Mouse (Mus musculus) adrenal gland, postnatal 10 days (tissue): Measurements from ENCODE around the gene Usp2. TPM values are rescaled to one million over a fixed set of nuclear protein-coding genes. Genes with fewer than 3 reads are reported as not detected.
"Not testable (repeated sequence)": the region's sequence is repeated elsewhere in the genome, so short reads cannot be mapped to it uniquely, and the experiment has no call there.

Experiments used
- DNase-seq: peaks from one replicate; pipeline ENCODE4 v3.0.0; 2021; ENCODE audit warnings: mixed read lengths
- total RNA-seq, 2 experiments: library from RNA; stranded (reverse); gene quantifications; 2 replicates each; pipeline ENCODE4 v1.2.3; 2021

The Usp2 gene
- total RNA-seq, 2 experiments from 2014 or later, result 36.4 to 52.2 TPM

DNA sequence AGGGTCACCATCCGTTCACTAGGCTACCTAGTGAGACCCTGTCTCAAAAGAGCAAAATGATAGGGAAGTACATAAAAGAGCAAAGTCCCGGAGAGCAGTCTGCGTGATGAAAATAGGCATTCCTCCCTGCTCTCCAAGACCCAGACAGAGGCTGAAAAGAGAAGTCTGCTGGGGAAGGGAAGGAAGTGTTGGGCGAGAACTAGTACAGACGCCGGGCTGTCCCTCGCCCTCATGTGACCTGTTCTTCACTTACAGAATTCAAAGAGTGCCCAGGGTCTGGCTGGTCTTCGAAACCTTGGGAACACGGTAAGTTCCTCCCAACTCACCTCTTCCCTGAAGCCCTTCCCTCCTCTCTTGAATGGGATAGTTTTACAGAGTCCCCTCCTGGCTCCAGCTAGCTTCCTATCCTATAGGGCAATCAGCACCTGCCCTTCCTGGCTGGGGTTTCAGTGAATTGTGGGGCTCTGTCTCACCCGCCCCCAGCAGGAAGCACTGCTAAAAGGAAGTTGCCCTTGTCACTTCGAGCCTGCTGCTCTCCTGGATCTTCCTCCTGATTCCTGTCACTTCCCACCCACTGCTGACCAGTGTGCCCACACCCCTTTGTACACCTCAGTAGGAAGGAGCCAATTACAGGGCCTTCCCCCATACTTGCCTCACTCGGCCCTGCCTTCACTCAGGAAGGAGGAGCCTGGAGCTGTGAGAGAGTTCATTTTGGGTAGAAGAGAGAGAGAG is 22.2 kb downstream of the Usp2 start:
- DNase-seq, result no peak

DNA sequence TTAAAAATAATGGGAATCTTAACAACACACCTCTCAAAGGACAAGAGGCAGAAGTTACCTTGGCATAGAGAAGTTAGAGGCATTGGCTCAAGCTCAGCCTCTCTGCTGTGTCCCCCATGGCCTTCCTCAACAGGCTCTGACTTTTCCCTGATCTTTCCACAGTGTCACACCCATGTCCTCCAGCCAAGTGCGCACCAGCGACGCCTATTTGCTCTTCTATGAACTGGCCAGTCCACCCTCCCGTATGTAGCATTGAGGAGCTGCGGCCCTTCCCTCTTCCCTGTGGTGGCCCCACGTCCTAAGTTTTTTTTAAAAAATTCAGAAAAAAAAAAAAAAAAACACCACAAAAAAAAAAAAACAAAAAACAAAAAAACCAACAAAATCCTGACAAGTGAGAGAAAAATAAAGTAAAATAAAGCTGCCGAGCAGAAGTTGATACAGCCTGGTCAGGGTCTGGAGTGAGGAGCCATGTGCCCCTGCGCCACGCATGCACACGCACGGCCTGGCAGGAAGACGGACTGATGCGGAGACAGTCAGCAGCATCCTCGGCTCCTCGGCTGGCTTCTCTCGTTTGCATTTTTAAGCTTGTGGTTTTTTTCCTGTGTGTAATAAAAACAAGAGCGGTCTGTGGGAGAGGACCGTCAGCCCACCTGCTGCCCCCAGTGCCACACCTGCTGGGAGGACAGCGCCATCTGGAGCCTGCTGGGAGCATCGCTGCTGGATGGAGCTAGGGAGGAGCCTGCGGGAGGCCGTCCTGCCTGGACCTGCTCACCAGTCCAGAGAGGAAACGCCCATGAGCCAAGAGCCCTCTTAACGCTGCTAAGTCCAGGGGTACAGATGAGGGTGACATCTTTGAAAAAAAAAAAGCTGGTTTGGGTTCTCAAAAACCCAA is 27.0 kb downstream of the Usp2 start:
- peak; percentile 85 for DNase-seq

DNA sequence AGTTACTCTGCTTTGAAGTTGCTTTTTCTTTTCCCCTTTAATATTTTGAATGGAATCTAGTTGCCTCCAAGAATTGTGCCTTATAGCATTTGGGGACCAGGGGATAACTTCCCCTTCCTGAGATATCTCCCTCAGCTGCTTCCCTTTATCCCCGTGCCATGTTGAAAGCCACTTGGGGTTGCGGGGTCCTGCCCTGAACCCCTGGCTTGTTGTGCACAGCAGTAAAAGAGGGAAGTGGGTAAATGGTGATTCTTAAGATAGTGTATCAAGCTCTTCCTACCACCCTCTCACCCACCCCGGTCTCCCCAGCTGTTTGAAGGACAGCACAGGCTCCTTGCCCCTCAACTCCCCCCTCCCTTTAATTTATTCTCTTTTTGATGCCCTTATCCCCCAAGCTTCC is 27.9 kb downstream of the Usp2 start:
- no peak for DNase-seq

DNA sequence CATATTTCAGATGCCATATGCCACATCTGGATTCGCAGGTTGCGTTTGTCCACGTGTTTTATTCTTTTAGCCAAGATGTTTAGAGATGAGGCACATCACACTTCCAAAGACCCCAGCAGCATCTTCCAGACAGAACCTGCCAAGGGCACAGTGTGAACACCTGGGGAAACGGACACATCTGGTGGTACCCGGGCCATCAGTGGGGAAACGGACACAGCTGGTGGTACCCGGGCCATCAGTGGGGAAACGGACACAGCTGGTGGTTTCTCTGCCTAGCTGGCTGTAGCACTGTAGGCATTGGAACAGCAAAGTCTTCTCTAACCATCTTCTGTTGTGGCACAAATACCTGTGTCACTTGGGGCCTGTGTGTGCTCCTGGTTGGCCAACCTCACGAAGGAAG is 29.0 kb downstream of the Usp2 start:
- DNase-seq, result no peak

DNA sequence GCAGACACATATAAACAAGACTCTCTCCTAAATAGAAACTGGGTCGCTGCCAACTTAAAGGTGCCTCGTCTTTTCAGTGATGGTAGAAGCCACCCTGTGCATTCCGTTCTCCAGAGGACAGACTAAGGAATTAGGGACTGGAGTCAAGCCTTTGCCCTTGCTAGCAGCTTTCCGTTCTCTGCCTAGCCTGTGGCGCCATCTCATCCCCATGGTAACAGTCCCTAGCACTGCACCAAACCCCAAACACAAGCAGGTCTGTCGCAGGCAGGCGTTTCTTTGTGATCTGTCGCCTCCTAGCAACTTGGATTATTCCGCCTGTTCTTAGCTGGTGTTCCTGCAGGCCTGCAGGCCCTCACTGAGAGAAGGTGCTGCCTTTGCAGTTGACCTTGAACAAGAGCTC is 29.7 kb downstream of the Usp2 start:
- peak; percentile 46 for DNase-seq

DNA sequence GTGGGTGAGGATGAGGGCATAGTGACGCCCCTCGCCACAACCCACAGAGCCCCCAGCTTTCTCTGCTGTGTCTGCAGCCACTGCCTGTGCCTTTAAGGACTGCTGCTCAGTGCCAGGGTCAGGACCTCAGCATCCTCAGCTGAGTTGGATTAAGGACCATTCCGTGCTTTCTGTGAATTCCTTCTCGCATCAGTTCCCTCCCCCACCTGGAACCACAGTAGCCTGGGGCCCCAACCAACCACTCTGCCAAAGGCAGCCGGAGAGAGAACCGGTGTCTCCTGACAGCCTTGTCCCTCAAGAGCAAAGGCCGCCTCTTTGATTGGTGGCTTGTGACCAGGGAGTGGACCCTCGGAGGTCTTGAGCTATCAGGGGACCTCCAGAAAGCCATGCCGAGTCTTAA is 34.7 kb downstream of the Usp2 start, which contains the start of gene Mfrp:
Mfrp (plus strand) TSS at position 240 of the 400 bp plus-strand sequence.
- DNase-seq, result no peak

DNA sequence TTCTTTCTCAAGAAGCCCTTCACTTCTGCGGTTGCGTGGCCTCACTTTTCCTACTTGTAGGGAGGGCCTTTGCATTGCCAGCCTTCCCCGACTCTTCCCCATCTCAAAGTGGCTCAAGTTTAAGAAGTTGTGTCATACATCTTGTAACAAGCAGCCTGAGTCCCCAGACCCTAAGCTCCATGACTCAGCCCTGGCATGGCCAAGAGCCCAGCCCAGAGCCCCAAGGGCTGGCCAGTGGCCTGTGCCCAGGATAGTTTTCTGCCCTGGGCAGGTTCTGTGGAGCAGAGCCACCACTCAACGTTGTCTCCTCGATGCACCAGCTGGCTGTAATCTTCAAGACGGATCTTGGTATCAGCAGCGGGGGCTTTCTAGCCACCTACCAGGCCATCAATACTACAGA is 38.1 kb downstream of the Usp2 start:
- DNase-seq, result peak; percentile 55

DNA sequence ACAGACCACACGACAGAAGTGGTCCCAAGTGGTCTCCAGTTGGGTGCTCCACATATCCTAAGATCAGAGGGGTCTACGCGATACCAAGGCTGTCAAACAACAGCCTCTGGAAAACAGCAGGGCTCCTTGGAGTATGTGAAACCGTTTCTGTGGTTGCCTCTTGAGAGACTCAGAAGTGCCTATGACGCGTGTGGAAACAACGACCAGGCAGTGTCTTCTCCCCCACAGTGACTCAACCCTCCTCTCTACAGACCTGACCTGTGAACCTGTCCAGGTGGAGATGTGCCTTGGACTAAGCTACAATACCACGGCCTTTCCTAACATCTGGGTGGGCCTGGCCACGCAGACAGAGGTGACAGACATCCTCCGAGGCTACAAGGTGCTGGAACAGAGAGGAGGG is 39.0 kb downstream of the Usp2 start:
- DNase-seq, result no peak

DNA sequence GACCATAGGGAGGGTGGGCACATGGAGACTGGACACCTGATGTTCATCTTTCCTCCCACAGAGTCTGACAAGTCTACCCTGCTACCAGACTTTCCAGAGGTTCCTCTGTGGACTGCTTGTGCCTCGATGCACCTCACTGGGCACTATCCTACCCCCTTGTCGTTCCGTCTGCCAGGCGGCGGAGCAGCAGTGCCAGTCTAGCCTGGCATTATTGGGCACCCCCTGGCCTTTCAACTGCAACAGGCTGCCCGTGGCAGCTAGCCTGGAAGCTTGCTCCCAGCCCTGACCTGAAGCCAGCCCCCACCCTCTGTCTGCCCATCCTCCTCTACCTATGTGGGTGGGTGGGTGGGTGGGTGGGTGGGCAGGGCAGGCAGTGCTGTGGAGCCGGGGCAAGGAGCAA is 39.4 kb downstream of the Usp2 start:
- no peak for DNase-seq

DNA sequence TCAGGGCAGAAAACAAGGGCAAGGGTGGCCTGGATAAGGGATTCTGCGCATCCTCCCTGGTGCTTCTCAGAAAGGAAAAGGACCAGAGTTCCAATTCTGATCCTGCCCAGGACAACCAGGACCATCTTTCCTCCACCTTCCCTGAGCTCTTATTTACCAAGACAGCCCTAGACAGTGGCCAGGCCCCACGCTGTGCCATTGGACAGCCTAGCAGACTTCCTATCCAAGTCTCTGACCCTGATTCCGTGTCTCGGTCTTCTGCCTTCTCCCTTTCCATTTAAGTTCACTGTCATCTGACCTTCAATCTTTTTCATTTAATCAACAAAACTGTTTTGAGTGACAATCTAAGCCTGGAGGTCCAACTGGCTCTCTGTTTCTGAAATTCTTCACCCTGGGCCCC is 39.8 kb downstream of the Usp2 start:
- DNase-seq, result no peak

DNA sequence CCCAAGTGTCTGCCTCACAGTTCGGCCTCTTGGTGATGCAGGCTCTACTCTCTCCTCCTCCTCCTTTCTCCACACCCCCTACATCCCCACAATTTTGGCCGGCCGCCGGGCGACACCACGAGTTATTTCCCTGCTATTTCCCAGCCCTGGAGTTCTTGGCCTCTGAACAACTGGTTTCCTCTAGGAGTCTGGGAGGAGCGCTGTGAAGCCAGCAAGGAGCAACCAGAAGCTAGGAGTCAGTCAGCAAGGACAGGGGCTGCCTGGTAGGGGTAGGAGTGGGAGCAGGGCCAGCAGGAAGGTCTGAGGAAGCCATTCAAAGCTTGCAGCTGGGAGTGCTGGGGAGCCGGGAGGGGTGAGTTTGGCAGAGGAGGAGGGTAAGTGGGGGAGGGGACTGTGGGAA is 40.3 kb downstream of the Usp2 start, which contains the start of gene C1qtnf5:
C1qtnf5 (plus strand) TSS at position 136 of the 400 bp plus-strand sequence.
- peak; percentile 84 for DNase-seq

DNA sequence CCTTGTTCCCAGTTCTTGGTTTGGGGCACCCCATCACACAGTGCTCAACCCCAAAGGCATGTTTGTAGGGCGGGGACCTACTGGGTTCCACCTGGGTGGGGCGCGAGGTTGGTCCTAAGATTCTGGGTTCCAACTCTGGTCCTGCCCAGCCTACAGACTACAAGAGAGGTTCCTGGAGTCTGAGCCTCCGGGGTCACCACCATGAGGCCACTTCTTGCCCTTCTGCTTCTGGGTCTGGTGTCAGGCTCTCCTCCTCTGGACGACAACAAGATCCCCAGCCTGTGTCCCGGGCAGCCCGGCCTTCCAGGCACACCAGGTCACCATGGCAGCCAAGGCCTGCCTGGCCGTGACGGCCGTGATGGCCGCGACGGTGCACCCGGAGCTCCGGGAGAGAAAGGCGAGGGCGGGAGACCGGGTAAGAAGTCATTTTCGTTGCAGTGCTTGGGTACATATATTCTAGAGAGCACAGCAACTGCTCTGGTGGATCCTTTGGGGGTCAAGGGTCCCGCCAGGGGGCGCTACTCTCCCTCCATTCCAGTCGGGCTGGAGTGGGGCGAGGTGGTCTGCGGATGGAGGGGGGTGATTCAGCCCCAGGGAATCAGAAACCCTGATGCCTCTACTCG is 40.8 kb downstream of the Usp2 start:
- peak; percentile 77 for DNase-seq

DNA sequence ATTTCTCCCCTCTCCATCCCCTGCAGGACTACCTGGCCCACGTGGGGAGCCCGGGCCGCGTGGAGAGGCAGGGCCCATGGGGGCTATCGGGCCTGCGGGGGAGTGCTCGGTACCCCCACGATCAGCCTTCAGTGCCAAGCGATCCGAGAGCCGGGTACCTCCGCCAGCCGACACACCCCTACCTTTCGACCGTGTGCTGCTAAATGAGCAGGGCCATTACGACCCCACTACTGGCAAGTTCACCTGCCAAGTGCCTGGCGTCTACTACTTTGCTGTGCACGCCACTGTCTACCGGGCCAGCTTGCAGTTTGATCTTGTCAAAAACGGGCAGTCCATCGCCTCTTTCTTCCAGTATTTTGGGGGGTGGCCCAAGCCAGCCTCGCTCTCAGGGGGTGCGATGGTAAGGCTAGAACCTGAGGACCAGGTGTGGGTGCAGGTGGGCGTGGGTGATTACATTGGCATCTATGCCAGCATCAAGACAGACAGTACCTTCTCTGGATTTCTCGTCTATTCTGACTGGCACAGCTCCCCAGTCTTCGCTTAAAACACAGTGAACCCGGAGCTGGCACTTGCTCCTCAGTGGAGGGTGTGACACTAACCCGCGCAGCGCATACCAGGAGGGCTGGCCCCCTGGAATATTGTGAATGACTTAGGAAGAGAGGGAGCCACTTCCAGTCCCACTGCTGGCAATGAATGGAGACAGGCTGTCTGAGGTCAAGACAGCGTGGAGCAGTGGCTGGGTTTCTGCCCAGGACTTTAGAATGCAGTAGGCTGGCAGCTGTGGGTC is 41.6 kb downstream of the Usp2 start:
- no peak for DNase-seq

DNA sequence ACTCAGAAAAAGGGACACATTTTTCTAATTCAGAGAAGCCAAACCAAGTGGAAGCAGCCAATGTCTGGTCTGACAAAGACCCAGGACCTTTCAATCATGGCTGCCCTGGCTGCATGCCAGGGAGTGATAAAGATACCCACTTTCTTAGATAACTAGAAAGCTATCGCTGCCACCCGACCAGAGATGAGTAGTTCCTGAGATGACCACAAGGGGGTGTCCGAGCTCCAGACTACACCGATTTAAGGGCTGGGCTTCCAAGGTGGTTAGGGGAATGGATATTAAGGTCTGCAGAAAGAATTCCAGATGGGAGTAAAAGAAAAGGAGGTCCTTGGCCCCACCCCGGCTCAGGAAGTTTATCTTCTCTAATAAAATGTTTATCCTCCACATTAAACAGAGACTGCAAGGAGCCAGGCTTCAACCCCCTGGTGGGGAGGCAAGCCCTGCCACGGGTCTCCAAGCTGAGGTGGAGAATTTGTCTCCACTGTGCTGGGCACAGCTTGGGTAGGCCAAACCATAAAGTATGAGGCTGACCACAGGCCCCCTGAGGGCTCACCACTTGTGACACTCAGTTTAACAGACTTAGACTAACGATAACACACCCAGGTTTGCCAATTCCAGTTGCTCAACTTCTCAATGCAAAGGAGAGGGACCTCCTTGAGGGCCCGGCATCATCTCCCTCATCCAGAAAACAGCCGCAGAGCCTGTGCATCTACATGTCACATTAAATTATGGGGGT is 42.7 kb downstream of the Usp2 start:
- peak; percentile 87 for DNase-seq

DNA sequence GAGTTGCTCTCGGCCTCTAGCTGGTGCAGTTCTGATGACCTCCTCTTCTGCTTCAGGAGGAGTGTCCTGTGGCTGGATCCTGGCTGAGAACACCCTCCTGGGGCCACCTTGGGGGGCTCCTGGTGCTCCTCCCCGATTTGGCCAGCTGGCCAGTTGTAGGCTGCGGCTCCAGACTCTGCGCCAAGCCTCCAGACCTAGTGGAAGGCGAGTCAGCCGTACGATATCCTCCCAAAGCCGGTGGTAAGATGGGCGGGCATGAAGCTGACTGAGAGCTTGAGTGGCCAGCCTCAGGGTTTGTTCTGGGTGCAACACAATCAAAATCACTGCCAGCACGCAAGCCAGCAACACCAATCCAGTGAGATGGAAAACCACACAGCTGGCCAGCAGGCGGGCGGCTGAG is 45.1 kb downstream of the Usp2 start:
- DNase-seq, result not testable (repeated sequence)

DNA sequence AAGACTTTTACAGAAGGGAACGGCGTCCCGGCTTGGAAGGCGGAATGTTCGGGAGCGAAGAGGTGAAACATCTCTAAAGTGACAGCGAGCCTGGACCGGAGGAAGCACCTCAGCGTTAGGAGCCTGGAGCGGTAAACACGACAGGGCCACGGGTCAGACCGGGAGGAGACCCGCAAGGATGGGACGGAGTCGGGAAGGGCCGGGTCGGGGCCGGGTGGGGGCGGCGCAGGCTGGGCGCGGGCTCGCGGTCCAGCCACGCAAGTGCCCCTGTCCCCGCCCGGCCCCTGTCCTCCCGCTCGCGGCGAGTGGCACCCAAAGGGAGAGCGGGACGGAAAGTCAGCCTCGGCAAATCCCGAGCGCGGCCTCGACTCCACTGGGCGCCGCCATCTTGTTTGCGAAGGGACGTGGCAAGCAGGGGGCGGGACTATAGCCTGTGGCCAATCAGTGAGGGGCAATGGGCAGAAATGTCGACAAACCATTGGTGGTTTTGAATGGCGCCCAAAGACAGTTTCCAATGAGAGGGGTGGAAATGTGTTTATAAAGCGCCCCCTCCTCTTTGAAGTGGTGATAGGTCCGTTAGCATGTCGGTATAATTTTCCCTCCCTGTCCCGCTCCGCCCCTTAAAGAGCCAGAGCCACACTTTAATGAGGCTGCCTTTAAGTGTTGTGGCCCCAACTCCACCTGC is 46.4 kb downstream of the Usp2 start, which contains the start of the genes Gm49380 and Rnf26:
Gm49380 (minus strand) TSS at position 396 of the 685 bp plus-strand sequence.
Rnf26 (minus strand) TSS at position 413 of the 685 bp plus-strand sequence.
- peak; percentile 96 for DNase-seq

DNA sequence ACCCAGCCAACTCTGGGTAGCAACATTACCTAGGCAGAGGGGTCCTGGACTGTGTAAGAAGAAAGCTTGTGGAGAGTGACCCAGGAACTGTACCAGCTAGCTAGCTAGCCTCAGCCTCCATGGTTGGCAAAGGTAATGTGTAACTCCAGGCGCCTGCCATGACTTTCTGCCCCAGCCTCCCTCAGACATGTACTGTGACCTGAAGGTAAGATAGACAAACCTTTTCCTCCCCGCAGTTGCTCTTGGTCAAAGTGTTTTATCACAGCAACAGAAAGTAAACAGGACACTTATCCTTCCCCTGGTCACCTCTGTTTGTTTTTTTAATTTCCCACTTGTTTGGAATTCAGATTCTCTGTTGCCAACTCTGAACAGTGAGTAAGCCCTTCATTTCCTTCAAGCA is 47.6 kb downstream of the Usp2 start:
- DNase-seq, result no peak

DNA sequence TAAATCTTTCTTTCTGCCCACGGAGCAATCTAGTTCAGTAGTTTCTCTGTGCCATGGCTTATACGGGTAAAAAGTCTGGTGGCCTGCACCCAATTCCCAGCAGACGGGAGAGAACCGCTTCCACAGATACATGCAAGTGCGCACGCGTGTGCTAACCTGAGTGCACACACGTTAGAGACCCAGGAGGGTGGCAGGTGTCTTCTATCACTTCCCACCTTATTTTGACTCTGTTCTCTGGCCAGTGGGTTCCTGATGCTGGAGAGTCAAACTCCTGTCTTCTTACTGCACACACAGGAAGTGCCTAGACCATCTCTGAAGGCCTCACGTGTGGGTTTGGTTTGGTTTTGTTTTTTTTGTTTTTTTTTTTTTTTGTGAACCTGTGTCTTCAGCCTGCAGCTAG is 48.8 kb downstream of the Usp2 start:
- DNase-seq, result no peak

DNA sequence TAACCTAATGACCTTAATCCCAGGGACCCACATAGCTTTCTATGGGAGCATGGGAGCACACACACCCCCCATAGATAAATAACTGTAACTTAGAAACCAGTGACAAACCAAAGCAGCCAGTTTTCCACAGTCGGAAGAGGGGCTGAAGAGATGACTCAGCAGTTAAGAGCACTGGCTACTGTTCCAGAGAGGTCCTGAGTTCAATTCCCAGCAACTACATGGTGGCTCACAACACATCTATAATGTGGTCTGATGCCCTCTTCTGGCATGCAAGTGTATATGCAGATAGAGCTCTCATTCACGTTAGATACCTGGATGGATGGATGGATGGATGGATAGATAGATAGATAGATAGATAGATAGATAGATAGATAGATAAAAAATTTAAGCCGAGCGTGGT is 49.4 kb downstream of the Usp2 start:
- no peak for DNase-seq

DNA sequence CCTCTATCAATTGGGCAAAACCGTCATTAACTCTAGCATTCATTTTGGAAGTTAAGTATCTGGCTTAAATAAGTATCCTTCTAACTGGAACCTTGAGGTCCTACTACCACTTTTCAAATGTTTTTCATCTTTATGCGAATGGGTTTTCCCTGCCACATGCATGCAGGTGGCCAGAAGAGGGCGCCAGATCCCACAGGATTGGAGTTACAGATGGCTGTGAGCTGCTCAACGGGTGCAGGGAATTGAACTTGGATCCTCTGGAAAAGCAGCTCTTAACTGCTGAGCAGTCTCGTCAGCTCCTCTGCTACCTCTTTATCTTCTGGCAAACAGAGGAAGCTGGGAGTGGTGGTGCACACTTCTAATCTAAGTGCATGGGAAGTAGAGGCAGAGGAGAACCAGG is 52.2 kb downstream of the Usp2 start:
- peak; percentile 70 for DNase-seq
